Mouse (Mus musculus): Measurements from ENCODE around the gene Sbk2.

Sbk2 gene

DNA sequence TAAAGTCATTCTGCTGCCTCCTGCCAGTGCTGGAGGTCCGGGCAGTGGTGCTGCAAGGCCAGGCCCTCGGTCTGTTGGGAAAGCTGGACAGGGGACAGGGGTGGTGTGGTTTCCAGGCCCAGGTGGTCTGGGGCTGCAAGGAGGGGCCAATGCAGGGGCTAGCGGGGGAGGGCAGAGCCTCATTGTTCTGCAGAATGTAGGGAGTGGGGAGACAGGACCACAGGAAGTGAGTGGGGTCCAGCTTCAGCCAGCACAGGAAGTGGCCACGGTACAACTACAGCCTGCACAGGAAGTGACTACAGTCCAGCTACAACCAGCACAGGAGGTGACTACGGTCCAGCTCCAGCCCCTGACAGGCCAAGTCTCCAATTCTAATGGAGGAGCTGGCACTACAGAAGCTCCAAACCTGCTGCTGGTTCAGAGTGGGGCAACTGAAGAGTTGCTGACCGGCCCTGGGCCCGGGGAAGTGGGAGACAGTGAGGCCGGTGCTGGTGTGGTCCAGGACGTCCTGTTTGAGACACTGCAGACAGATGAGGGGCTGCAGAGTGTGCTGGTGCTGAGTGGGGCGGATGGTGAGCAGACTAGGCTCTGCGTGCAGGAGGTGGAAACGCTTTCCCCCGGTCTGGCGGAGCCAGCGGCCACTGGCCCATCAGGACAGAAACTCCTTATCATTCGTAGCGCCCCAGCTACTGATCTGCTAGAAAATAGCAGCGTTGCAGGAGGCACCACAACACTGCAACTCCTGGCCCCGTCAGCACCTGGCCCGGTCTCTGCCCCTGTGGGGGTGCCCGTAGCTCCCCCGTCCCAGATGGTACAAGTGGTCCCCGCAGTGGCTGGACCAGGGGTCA is 43.0 kb downstream of the Sbk2 start:
- DNase-seq, result peak in 1 of 2 experiments; percentile 29

DNA sequence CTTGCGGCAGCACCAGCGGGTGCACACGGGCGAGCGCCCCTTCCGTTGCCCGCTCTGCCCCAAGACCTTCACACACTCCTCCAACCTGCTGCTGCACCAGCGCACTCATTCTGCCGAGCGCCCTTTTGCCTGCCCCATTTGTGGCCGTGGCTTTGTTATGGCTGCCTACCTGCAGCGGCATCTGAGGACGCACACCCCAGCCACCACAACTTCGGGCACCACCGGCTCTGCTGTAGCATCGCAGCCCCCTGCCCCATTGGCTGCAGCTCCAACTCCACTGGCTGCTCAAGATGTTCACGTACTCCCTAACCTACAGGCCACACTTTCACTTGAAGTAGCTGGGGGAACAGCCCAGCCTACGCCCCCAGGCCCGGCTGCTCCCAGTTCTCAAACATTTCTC is 43.7 kb downstream of the Sbk2 start:
- no peak for DNase-seq

DNA sequence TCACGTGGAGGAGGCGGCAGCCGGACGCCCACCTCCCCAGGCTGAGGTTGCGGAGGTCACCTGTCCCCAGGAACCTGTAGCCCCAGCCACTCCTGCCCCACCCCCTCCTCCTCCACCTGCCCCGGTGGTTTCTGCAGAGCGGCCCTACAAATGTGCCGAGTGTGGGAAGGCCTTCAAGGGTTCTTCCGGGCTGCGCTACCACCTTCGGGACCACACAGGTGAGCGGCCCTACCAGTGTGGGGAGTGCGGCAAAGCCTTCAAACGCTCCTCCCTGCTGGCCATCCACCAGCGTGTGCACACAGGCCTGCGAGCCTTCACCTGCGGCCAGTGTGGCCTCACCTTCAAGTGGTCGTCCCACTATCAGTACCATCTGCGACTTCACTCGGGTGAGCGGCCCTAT is 44.2 kb downstream of the Sbk2 start:
- no peak for DNase-seq

DNA sequence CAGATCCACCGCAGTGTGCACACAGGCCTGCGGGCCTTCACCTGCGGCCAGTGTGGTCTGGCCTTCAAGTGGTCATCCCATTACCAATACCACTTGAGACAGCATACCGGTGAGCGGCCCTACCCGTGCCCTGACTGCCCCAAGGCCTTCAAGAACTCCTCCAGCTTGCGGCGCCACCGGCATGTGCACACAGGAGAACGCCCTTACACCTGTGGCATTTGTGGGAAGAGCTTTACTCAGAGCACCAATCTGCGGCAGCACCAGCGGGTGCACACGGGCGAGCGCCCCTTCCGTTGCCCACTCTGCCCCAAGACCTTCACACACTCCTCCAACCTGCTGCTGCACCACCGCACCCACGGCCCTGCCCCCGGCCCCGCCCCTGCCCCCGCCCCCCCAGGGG is 45.1 kb downstream of the Sbk2 start:
- DNase-seq, result no peak

DNA sequence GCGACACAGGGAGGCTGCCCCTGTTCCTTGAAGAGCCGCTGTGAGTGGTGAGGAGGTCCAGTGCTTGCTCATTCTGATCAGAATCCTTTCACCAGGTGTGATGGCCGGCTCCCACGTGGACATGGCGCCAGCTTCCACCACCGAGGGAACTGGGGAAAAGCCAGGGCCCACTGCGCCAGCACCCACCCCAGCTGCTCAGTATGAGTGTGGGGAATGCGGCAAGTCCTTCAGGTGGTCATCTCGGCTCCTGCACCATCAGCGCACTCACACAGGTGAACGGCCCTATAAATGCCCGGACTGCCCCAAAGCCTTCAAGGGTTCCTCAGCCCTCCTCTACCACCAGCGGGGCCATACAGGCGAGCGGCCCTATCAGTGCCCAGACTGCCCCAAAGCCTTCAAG is 45.5 kb downstream of the Sbk2 start:
- no peak for DNase-seq

DNA sequence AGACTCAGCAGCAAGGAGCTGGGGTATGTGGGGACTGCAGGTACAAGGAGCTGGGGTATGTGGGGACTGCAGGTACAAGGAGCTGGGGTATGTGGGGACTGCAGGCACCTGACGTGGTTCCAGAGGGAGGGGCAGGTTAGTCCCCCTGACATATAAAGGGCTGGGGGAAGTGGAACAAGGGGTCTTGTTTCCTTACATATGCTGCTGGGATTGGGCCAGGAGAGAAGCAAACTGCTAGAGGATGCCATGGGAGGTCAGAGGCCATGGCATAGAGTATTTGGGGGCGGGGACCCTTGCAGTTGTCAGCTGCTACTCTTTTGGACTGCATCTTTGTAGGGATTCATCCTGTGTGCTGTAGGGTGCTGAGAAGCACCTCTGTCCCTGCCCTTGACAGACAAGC is 46.7 kb downstream of the Sbk2 start:
- DNase-seq, result no peak

DNA sequence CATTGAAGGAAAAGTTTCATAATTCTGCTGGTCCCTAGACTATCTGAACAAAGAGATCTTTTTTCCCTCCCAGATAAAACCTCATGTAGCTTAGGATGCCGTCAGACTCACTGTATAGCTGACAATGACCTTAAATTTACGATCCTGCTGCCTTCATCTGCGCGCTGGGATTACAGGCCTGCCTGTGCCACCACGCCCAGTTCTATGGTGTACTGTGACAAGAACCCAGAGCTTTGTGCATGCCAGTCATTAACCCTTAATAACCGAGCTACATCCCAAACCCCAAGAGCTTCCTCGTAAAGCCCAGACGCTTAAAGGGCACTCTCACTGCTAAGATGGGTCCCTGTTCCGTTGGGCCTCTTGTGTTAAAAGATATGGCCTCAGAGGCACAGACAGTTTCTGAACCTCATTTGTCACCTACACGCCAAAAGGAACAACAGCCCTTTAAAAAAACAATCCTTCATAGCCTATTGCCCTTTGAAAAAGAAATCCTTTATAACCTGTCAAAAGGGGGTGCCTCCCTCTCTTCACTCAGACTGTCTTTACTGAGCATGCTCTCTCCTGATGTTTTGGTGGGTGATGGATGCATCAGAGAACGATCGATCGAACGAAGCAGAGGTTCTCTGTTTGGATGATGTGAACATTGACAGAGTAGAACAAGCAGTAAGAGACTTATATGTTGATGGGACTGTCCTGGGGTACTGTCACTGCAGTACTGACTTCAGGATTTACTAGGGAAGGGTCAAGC is 48.4 kb downstream of the Sbk2 start:
- DNase-seq, result peak; percentile 55 to 67

DNA sequence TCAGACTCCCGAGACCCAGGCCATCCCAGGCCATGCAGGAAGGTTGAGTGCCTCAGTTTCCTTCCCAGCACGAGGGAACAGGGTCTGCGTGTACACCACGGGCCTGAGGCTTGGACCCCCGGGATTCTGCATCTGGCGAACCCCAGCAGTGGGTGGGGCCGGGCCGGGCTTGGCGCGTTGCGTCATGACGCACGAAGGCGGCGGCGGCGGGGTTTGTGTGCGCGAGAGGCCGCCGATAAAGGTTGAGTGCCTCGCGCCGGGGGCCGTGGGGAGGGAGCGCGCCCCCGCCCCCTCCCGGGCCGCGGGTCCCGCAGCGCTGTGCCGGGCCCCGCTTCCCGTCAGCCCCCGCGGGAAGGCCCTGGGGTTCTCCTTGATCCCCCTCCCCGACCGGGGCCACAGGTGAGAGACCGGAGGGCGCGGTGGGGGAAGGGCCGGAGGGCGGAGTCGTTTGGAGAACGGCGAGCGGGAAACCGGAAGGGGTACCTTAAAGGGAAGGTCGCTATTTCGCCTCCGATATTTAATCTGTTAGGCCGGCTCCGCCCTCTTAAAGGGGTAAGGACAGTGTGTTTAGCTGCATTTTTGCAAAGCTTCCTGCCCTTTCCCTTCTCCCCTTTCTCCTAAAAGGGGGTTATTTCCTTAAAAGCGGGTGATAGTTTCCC is 49.1 kb downstream of the Sbk2 start, which contains the start of gene Zfp628:
Gene Zfp628 (plus strand): TSS at position 211 of the 659 bp plus-strand sequence.
- peak; percentile 98 to 99 for DNase-seq

DNA sequence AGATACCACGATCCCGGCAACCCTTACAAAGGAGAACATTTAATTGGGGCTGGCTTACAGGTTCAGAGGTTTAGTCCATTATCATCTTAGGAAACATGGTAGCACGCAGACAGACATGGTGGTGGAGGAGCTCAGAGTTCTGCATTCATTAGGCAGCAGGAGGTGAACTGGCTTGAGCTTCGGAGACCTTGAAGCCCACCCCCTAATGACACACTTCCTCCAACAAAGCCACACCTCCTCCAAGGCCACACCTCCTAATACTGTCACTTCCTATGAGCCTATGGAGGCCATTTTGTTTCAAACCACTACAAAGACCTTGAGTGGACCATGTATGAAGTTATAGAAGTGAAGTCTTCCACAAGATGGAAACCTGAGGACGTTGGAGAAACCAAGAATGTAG is 52.0 kb downstream of the Sbk2 start:
- no peak for DNase-seq

DNA sequence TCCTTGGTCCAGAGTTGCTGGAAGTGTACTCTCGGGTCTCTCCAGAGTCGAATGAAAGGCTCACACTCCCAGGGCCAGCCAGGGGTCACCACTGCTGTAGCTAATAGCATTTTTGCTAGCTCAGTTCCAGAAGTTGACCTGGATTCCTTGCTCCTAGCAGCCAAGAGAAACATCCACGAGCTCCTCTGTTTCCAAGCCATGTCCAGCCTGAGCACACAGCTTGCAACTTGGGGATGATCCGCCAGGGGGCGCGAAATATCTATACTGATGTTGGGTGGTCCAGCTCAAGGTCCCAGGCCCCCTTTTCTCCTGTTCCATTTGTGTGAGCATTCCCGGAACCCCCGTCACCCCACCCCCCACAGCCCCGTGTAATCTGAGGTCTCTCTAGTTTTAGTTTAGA is 52.6 kb downstream of the Sbk2 start:
- DNase-seq, result peak; percentile 72 to 85

DNA sequence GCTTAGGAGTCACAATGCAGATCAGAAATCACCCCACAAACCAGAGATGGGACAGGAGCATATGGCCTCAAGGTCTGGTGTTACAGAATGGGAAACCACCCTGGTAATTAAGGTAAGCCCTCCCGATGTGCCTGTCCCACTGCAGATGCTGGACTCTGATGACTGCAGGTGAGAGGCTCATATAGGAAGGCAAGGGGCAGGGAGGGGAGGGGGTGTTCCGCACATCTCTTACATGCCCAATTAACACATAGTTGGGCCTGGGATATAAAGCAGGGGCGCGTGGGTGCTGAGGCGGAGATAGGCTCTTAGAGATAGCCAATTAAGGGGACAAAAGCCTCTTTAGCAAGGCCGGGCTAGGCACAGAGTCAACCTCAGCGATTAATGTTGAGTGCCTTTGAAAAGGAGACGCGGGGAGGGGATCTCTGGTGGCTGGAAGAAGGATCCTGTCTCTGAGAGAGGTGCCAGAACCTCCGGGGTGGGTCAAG is 57.7 kb downstream of the Sbk2 start, which contains the start of gene Gm36210:
Gene Gm36210 (minus strand): TSS at position 51 of the 485 bp plus-strand sequence.
- no peak for DNase-seq

DNA sequence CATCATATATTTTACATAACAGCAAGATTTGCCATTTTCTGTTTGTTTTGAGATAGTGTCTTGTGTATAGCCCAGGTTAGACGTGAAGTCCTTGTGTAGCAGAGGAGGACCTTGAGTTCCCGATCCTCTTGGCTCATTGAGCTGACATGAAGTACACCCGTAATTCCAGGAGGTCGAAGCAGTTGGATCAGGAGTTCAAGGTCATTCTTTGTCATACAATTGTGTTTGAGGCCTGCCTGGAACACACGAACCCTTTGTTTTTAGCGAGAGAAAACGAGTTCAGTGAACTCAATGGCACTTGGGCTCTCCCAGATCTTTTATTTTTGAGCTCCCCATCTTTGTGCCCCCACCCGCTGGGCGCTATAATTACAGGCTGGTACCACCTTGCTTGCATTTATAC is 61.8 kb downstream of the Sbk2 start:
- no peak for DNase-seq

DNA sequence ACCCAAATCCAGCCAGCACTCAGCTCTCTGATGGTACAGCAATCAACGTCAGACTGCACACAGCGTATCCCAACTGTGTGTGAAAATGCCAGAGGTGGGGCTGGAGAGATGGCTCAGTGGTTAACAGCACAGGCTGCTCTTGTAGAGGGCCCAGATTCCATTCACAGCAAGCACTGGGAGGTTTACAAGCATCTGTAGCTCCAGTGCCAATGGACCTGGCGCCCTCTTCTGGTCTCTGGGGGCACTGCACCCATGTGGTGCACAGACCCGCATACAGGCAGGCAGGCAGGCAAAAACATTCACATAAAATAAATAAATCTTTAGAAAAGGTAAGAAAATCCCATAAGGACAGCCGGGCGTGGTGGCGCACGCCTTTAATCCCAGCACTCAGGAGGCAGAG is 63.0 kb downstream of the Sbk2 start:
- peak; percentile 36 to 76 for DNase-seq

DNA sequence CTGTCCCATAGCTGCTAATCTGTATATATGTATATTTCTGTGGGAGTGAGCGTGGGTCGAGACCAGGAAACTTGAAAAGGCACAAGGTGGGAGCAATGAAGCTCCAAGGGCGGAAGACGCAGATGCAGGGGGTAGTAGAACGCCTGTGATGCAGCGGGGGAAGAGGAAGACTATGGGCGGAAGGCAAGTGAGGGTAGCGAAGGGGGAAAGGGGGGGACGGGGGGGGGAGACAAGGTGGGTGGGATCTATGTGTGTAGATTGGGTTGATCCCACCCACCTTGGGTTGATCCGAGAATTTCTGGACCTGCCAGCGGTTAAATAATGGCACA is 63.7 kb downstream of the Sbk2 start:
- no peak for DNase-seq

DNA sequence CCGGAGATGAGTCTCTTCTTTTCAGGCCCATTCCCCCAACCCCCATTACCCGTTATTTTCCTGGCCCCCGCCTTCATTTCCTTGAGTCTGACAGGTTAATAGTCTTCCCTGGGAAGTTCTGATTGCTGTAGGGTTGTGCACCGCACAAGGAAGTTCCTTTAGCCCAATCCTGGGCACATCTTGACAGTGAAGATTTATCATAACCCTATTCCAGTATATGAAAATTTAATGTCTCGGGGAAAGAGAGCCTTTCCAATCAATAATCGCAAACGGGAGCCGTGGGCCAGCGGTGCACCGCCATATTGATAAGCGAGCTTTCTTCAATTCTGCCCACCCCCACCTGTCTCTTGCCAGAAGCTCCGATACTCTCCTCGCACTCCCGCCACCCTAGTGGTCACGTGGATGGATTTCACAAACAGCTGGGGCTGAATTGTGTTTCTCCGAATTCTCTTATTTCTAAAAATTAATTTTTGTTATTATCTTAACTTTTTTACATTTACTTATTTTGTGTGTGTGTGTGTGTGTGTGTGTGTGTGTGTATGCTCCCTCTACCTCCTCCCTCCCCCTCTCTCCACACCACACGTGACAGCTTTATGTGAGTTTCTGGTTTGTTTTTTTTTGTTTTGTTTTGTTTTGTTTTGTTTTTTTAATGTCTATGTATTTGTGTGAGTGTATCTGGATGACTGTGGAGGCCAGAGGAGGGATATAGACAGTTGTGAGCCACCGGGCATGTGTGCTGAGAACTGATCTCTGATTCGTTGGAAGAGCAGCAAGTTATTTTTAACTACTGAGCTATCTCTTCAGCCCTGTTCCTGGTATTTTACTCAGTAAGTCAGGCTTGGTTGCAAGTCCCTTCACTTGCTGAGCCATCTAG is 64.3 kb downstream of the Sbk2 start:
- peak; percentile 50 to 54 for DNase-seq

DNA sequence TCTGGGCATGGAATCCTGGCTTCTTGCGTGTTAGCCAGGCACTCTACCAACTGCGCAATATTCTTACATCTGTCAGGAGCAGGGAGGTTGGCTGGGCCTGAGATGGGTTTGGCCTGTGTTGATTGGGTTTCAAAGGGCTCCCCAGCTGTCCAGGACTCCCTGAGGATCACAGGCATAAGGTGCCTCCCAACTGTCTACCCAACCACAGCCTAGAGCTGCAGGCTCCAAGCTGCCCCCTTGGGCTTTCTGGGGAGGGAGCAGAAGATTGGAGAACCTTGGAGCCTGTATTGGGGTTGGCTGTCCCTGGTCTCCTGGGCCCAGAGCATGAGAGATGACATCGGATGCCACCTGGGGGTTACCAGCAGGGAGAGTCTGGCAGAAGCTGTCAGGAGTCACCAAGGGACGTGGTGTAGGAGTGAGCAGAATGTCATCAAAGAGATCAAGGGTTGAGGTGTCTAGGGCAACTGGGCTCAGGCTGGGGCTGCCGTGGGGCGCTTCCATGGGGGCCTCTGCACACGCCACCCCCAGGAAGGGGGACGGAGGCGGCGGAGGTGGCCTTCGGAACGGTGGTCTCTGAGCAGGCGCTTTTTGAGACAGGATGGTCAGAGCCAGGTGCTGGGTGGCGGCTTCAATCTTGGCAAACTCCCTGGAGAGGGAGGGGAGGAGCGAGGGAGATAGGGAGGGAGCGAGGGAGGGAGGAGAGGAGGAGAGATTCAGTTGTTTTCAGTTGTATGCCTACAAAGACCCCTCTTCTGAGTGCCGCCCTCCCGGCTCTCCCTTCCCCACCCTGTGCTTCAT is 65.2 kb downstream of the Sbk2 start:
- peak; percentile 53 to 68 for DNase-seq

DNA sequence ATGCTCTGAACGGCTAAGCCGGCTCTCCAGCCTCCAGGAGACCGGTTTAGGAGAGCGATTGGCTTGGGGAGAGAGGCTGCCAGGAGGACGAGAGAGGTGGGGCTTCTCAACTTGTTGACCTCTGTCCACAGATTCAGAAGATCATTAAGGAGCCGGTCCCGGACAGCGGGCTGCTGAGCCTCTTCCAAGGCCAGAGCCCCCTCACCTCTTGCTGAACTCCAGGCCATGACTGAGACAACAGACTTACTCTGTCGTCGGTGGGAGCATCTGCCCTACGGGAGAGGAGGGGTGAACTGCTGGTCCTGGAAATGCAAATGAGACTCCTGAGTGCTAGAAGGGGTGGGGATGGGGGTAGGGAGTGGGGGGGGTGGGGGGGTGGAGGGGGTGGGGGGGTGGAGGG is 69.0 kb downstream of the Sbk2 start:
- no peak for DNase-seq

Data from cerebellum, postnatal 14 days (tissue).